Mouse (Mus musculus) hindbrain, embryonic 11.5 days (tissue): ENCODE measurements around the gene Khdc1c. TPM values are rescaled to one million over a fixed set of nuclear protein-coding genes. Genes with fewer than 3 reads are reported as not detected.
A peak's percentile ranks its signal among the peaks of the same experiment; 100 is the strongest.
"Not testable (repeated sequence)": the region's sequence is repeated elsewhere in the genome, so short reads cannot be mapped to it uniquely, and the experiment has no call there.

Experiments
- ATAC-seq: fragments of 200-750 bp; cut with Nextera tagmentation; 2 replicates; pipeline ENCODE4 v1.8.0; 2017; ENCODE audit warnings: mild to moderate bottlenecking, moderate TSS enrichment, moderate library complexity; ENCODE audit not compliant: low FRiP score
- DNase-seq: peaks from one replicate; pipeline ENCODE4 v3.0.0-alpha.2; 2015; ENCODE audit warnings: low spot score
- H3K27ac ChIP-seq: fragments of 300-500 bp; sonication (generic); 2 replicates; pipeline ENCODE4 v1.5.1; 2014; ENCODE audit warnings: mild to moderate bottlenecking, low read depth, low read length
- H3K27me3 ChIP-seq: fragments of 300-500 bp; sonication (generic); 2 replicates; pipeline ENCODE4 v1.6.1; 2014; ENCODE audit warnings: mild to moderate bottlenecking, low read length, moderate library complexity, mixed read lengths; ENCODE audit not compliant: control insufficient read depth, insufficient read depth
- H3K36me3 ChIP-seq: fragments of 300-500 bp; sonication (generic); 2 replicates; pipeline ENCODE4 v1.6.1; 2014; ENCODE audit warnings: mild to moderate bottlenecking, low read length, moderate library complexity, mixed read lengths; ENCODE audit not compliant: control insufficient read depth, insufficient read depth
- H3K4me1 ChIP-seq: fragments of 300-500 bp; sonication (generic); replicated peaks from 2 replicates; pipeline ENCODE4 v1.6.1; 2014; ENCODE audit warnings: low read length, mixed read lengths; ENCODE audit not compliant: control insufficient read depth, insufficient read depth
- H3K4me2 ChIP-seq: fragments of 300-500 bp; sonication (generic); replicated peaks from 2 replicates; pipeline ENCODE4 v1.6.1; 2014; ENCODE audit warnings: mild to moderate bottlenecking, low read depth, low read length
- H3K4me3 ChIP-seq: fragments of 300-500 bp; sonication (generic); 2 replicates; pipeline ENCODE4 v1.5.1; 2014; ENCODE audit warnings: low read depth, low read length
- H3K9ac ChIP-seq: fragments of 300-500 bp; sonication (generic); 2 replicates; pipeline ENCODE4 v1.6.1; 2014; ENCODE audit warnings: low read depth, low read length
- H3K9me3 ChIP-seq: fragments of 300-500 bp; sonication (generic); 2 replicates; pipeline ENCODE4 v1.6.1; 2016; ENCODE audit warnings: low read length; ENCODE audit not compliant: control insufficient read depth
- WGBS: fragments of 180-500 bp; shearing (Covaris S2); extraction: QIAGEN DNeasy Blood & Tissue Kit; methylation state at CpG from one replicate; pipeline ENCODE4 v1.1.7; 2014; 5-methylcytosine and 5-hydroxymethylcytosine counted together
- polyA plus RNA-seq: library from polyadenylated mRNA; unstranded; fragments of >200 nt; fragmentation: Nextera tagmentation; extraction: Ambion mirVana; gene quantifications from 2 replicates; pipeline ENCODE4 v1.2.1, GENCODE M21; 2014

Khdc1c gene
- polyA plus RNA-seq, 1 experiment from 2014 or later, result not detected

GRCm38 (mm10) chr1:21340745-21341144 is 27.4 kb upstream of the Khdc1c start:
- Histone ChIP-seq H3K4me1 (no peaks in the 10 kb centered on the region), H3K9ac (no peak overlapping the region), H3K27ac (no peak overlapping the region), H3K9me3 (no peaks in the 10 kb centered on the region), H3K36me3 (no peaks in the 10 kb centered on the region), H3K4me3 (no peak overlapping the region), H3K4me2 (no peak overlapping the region), H3K27me3 (no peaks in the 10 kb centered on the region)
- no peak for DNase-seq
- WGBS, result 100% methylated on average over 1 of the region's 1 CpGs
- ATAC-seq, result no peak

DNA sequence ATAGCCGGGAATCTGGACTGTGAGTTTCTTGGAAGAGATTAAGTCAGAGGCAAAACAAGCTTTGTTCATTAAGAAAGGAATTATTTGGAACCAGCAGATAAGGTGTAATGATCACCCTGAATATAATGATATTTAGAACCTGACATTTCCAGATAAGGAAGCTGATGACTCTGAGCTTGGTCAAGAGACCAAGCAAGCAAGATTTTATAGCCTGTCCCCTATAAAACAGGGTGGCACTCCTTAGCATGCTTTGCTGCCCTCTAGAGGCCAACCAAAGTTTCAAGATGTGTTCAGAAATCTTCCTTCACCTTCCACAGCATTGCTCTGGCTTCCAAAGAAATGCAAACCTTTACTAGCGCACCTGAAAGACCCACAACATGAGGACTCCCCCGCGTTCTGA is 23.9 kb upstream of the Khdc1c start:
- Histone ChIP-seq H3K27me3 (no peaks in the 10 kb centered on the region), H3K4me2 (no peak overlapping the region), H3K27ac (no peak overlapping the region), H3K4me3 (no peak overlapping the region), H3K36me3 (no peaks in the 10 kb centered on the region), H3K9ac (no peak overlapping the region), H3K9me3 (no peaks in the 10 kb centered on the region), H3K4me1 (no peaks in the 10 kb centered on the region)
- 70% methylated on average over 4 of the region's 4 CpGs for WGBS
- DNase-seq, result peak; percentile 61
- 0 out of 2 replicates have a peak, but pooled peaks have one; percentile 56 for ATAC-seq

GRCm38 (mm10) chr1:21344752-21345151 is 23.4 kb upstream of the Khdc1c start:
- H3K9me3 ChIP-seq, result not testable (repeated sequence)
- 89% methylated on average over 7 of the region's 7 CpGs for WGBS

DNA sequence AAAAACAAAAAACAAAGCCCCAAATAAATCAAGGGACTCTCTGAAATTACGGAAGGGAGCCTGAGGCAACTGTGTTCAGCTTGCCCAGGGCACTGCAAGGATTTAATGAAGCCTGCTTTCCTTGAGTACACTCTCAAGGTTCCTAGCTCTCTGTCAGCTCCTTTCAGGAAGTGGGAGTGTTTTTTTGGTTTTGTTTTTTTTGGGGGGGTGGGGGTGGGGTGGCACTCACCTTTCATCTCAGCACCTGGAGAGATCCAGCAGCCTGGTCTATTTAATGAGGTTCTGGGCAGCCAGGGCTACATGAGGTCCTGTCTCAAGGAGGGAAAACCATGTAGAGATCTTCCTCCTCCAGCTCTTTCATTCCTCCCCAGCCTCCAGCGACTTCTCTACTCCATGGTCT is 18.8 kb upstream of the Khdc1c start, which contains the start of gene Khdc1a:
Khdc1a (plus strand) TSS at position 301 of the 400 bp plus-strand sequence.
- H3K9ac ChIP-seq, result no peak within 1 kb of the TSS
- no peaks in the 10 kb centered on the region for H3K4me1 ChIP-seq
- WGBS, result 84% methylated on average over 2 of the region's 2 CpGs
- H3K4me3 ChIP-seq, result no peak within 1 kb of the TSS
- no peaks in the 10 kb centered on the region for H3K9me3 ChIP-seq
- no peak within 1 kb of the TSS for H3K4me2 ChIP-seq
- H3K27me3 ChIP-seq, result no peaks in the 10 kb centered on the region
- ATAC-seq (no peak), DNase-seq (no peak)
- H3K36me3 ChIP-seq, result no peaks in the 10 kb centered on the region
- H3K27ac ChIP-seq, result no peak within 1 kb of the TSS

More at GRCm38 (mm10) chr1:21344752-21345151, 23.4 kb upstream of the Khdc1c start:
- not testable (repeated sequence) for H3K27ac ChIP-seq, H3K4me1 ChIP-seq, H3K9ac ChIP-seq, DNase-seq, H3K36me3 ChIP-seq, H3K27me3 ChIP-seq, H3K4me2 ChIP-seq, H3K4me3 ChIP-seq, ATAC-seq

DNA sequence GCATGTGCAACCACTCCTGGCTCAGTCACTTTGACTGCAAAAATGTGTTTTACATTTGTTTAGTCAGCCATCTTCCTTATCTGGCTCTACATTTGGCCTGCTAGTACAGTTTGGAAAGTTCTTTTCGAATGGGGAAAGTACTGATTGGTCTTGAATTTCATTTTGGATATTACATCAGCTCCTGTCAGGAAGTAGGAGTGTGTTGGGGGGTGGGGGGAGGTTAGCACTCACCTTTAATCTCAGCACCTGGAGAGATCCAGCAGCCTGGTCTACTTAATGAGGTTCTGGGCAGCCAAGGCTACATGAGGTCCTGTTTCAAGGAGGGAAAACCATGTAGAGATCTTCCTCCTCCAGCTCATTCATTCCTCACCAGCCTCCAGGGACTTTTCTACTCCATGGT is 15.1 kb downstream of the Khdc1c start, which contains the start of gene Khdc1b:
Khdc1b (plus strand) TSS at position 301 of the 400 bp plus-strand sequence.
- no peak for DNase-seq
- Histone ChIP-seq H3K4me3 (no peak within 1 kb of the TSS), H3K4me2 (no peak within 1 kb of the TSS), H3K9me3 (no peaks in the 10 kb centered on the region), H3K4me1 (no peaks in the 10 kb centered on the region), H3K27ac (no peak within 1 kb of the TSS), H3K27me3 (no peaks in the 10 kb centered on the region), H3K36me3 (no peaks in the 10 kb centered on the region), H3K9ac (no peak within 1 kb of the TSS)
- WGBS, result 93% methylated on average over 1 of the region's 1 CpGs
- ATAC-seq, result no peak

DNA sequence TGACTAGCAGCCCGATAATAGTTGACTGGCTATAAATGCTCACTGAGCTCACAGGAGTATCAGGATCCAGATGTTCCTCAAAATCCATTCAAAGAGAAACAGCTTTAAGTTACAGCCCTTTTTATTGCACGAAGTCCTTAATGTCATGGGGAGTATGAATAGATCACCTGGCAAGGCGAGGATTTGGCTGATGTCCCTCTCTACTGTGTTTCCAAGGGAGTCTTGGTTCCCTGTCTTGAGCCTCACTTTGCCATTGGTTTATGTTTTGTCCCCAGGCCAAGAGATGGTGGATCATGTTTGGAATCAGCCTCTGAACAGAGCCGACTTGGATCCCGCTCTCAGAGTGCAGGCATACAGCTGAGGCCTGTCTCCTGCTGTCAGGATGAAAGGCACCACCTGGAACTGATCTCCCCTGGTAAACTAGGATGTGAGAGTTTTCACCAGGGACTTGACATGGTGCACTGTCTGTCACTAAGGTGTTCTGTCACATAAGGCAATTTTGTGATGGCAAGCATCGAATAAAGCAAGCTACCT is 23.1 kb downstream of the Khdc1c start:
- Histone ChIP-seq H3K9me3 (no peaks in the 10 kb centered on the region), H3K4me1 (no peaks in the 10 kb centered on the region), H3K9ac (no peak overlapping the region), H3K27me3 (no peaks in the 10 kb centered on the region), H3K36me3 (no peaks in the 10 kb centered on the region), H3K4me3 (no peak overlapping the region), H3K27ac (no peak overlapping the region), H3K4me2 (no peak overlapping the region)
- WGBS, result 79% methylated on average over 6 of the region's 6 CpGs
- no peak for ATAC-seq
- no peak for DNase-seq

- no peak overlapping the region for H3K9ac ChIP-seq
- 81% methylated on average over 8 of the region's 8 CpGs for WGBS
- no peak overlapping the region for H3K4me3 ChIP-seq
- DNase-seq, result no peak
- H3K4me2 ChIP-seq, result no peak overlapping the region
- H3K27ac ChIP-seq, result no peak overlapping the region
- no peaks in the 10 kb centered on the region for H3K36me3 ChIP-seq
- no peaks in the 10 kb centered on the region for H3K9me3 ChIP-seq
- no peaks in the 10 kb centered on the region for H3K27me3 ChIP-seq
- ATAC-seq, result no peak
- H3K4me1 ChIP-seq, result no peaks in the 10 kb centered on the region
Measured at GRCm38 (mm10) chr1:21402804-21403203, 34.7 kb downstream of the Khdc1c start.

GRCm38 (mm10) chr1:21407266-21407665 is 39.1 kb downstream of the Khdc1c start:
- ATAC-seq, result no peak
- Histone ChIP-seq H3K27me3 (no peaks in the 10 kb centered on the region), H3K4me1 (no peaks in the 10 kb centered on the region), H3K4me3 (no peak overlapping the region), H3K27ac (no peak overlapping the region), H3K9me3 (no peaks in the 10 kb centered on the region), H3K9ac (no peak overlapping the region), H3K4me2 (no peak overlapping the region), H3K36me3 (no peaks in the 10 kb centered on the region)
- WGBS, result 77% methylated on average over 2 of the region's 2 CpGs
- no peak for DNase-seq

GRCm38 (mm10) chr1:21411331-21412196 is 43.4 kb downstream of the Khdc1c start:
- no peaks in the 10 kb centered on the region for H3K9me3 ChIP-seq
- H3K27ac ChIP-seq, result no peak overlapping the region
- no peaks in the 10 kb centered on the region for H3K4me1 ChIP-seq
- H3K4me2 ChIP-seq, result no peak overlapping the region
- no peaks in the 10 kb centered on the region for H3K36me3 ChIP-seq
- H3K9ac ChIP-seq, result no peak overlapping the region
- ATAC-seq, result peak; percentile 77
- DNase-seq, result peak; percentile 78
- H3K4me3 ChIP-seq, result no peak overlapping the region
- WGBS, result 59% methylated on average over 18 of the region's 18 CpGs
- no peaks in the 10 kb centered on the region for H3K27me3 ChIP-seq
